Mouse (Mus musculus): Measurements from ENCODE around the gene Pold1.

The Pold1 gene

GRCm38 (mm10) chr7:44482836-44483435 is 65.7 kb downstream of the Pold1 start:
- peak; percentile 53 for DNase-seq
